Mouse (Mus musculus) heart, postnatal 14 days (tissue): ENCODE data around the gene Traf3ip3. TPM values are rescaled to one million over a fixed set of nuclear protein-coding genes. Genes with fewer than 3 reads are reported as not detected.

Source experiments
- DNase-seq, 2 experiments: peaks; one replicate each; pipeline ENCODE4 v3.0.0; 2021 to 2022
- intact Hi-C: fragments of 180-260 bp; cut with DNase I; formaldehyde crosslinking; loops from one replicate; pipeline ENCODE4 v1.15.1; 2025
- total RNA-seq, 2 experiments: library from RNA; stranded (reverse); gene quantifications; 2 replicates each; pipeline ENCODE4 v1.2.3; 2021

Traf3ip3 gene
- total RNA-seq, 2 experiments from 2014 or later: 0.84 to 6.1 TPM

GRCm38 (mm10) chr1:193169856-193170255, 31.6 kb downstream of the Traf3ip3 start:
- intact Hi-C loops: loop anchor here (5.0 kb wide), 1 partner anchor 38 kb away; the partner anchor contains the start of gene Diexf
- DNase-seq: peak in 1 of 2 experiments; percentile 15

- intact Hi-C loops: no loop called here
- no peak for DNase-seq
Observed at GRCm38 (mm10) chr1:193169228-193169627, 32.3 kb downstream of the Traf3ip3 start.

GRCm38 (mm10) chr1:193167746-193168145, 33.8 kb downstream of the Traf3ip3 start, which contains the start of gene A130010J15Rik:
TSS of gene A130010J15Rik (plus strand) at chr1:193168046.
- no peak for DNase-seq
- intact Hi-C loops: no loop called here

GRCm38 (mm10) chr1:193160317-193161032, 41.0 kb downstream of the Traf3ip3 start:
- intact Hi-C loops: no loop called here
- DNase-seq: peak; percentile 49 to 51

GRCm38 (mm10) chr1:193159613-193160012, 41.9 kb downstream of the Traf3ip3 start:
- intact Hi-C loops: no loop called here
- DNase-seq: no peak

- intact Hi-C loops: no loop called here
- no peak for DNase-seq
Observed at GRCm38 (mm10) chr1:193159163-193159562, 42.3 kb downstream of the Traf3ip3 start.

- no peak for DNase-seq
- intact Hi-C loops: no loop called here
Observed at GRCm38 (mm10) chr1:193157111-193157492, 44.4 kb downstream of the Traf3ip3 start.

GRCm38 (mm10) chr1:193156316-193157110, 45.0 kb downstream of the Traf3ip3 start:
- DNase-seq: peak; percentile 4 to 11
- intact Hi-C loops: no loop called here

- intact Hi-C loops: no loop called here
Observed at GRCm38 (mm10) chr1:193153561-193153960, 47.9 kb downstream of the Traf3ip3 start.

GRCm38 (mm10) chr1:193152872-193153271, 48.6 kb downstream of the Traf3ip3 start, which contains the start of gene Irf6:
TSS of gene Irf6 (plus strand) at chr1:193153111.
- DNase-seq: peak; percentile 44 to 52
- intact Hi-C loops: no loop called here

More at GRCm38 (mm10) chr1:193153561-193153960, 47.9 kb downstream of the Traf3ip3 start:
- DNase-seq: no peak

GRCm38 (mm10) chr1:193151134-193151533, 50.4 kb downstream of the Traf3ip3 start:
- no peak for DNase-seq
- intact Hi-C loops: no loop called here

- DNase-seq: no peak
- intact Hi-C loops: no loop called here
Observed at GRCm38 (mm10) chr1:193149231-193149630, 52.3 kb downstream of the Traf3ip3 start.

- no peak for DNase-seq
- intact Hi-C loops: no loop called here
Observed at GRCm38 (mm10) chr1:193146416-193146815, 55.1 kb downstream of the Traf3ip3 start.

GRCm38 (mm10) chr1:193145101-193145500, 56.4 kb downstream of the Traf3ip3 start:
- no peak for DNase-seq
- intact Hi-C loops: no loop called here

GRCm38 (mm10) chr1:193144516-193144915, 57.0 kb downstream of the Traf3ip3 start:
- no peak for DNase-seq
- intact Hi-C loops: no loop called here

- no peak for DNase-seq
- intact Hi-C loops: no loop called here
Observed at GRCm38 (mm10) chr1:193142517-193143062, 58.9 kb downstream of the Traf3ip3 start.

GRCm38 (mm10) chr1:193141118-193141517, 60.4 kb downstream of the Traf3ip3 start:
- DNase-seq: no peak
- intact Hi-C loops: no loop called here

- no peak for DNase-seq
- intact Hi-C loops: no loop called here
Observed at GRCm38 (mm10) chr1:193138669-193139068, 62.8 kb downstream of the Traf3ip3 start.

- intact Hi-C loops: no loop called here
- no peak for DNase-seq
Observed at GRCm38 (mm10) chr1:193138087-193138486, 63.4 kb downstream of the Traf3ip3 start.

GRCm38 (mm10) chr1:193133726-193134125, 67.8 kb downstream of the Traf3ip3 start:
- intact Hi-C loops: loop anchor here (5.0 kb wide), 1 partner anchor 39 kb away; no protein-coding TSS in a partner anchor
- no peak for DNase-seq

GRCm38 (mm10) chr1:193132385-193132784, 69.1 kb downstream of the Traf3ip3 start:
- DNase-seq: no peak
- intact Hi-C loops: loop anchor here (5.0 kb wide), 1 partner anchor 40 kb away; no protein-coding TSS in a partner anchor
